Mouse (Mus musculus): ENCODE measurements around the gene Ccl11. TPM values are rescaled to one million over a fixed set of nuclear protein-coding genes. Genes with fewer than 3 reads are reported as not detected.
A peak's percentile ranks its signal among the peaks of the same experiment; 100 is the strongest.

Ccl11 gene
- polyA plus RNA-seq, 1 experiment from 2014 or later: 81.8 TPM

DNA sequence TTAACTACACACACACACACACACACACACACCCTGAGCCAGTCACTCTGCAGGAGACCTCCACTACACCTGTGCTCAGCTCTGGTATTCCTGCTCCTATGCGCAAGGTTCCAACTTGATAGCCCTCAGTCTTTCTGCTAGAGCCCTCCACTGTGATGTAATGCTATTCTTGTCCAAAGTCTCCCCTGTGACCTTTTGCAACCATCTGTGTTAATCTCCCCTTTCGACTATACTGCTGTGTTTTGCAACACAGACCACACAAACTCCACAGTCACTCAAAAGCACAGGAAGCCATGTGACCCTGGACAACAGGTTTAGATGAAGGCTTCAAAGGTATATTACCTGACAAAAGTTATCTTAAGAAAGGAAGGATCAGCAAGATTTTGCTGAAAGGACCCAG, 5.8 kb downstream of the Ccl11 start:
- Histone ChIP-seq H3K36me3 (no peaks in the 10 kb centered on the region), H3K4me3 (no peak overlapping the region), H3K9ac (no peak overlapping the region), H3K4me2 (no peak overlapping the region), H3K4me1 (no peaks in the 10 kb centered on the region), H3K9me3 (no peaks in the 10 kb centered on the region), H3K27me3 (no peaks in the 10 kb centered on the region), H3K27ac (no peak overlapping the region)
- 73% methylated on average over 2 of the region's 2 CpGs for whole genome bisulfite sequencing
- no peak for ATAC-seq (ENCODE audit: borderline replicate concordance, extremely low read depth, low FRiP score, low TSS enrichment)

DNA sequence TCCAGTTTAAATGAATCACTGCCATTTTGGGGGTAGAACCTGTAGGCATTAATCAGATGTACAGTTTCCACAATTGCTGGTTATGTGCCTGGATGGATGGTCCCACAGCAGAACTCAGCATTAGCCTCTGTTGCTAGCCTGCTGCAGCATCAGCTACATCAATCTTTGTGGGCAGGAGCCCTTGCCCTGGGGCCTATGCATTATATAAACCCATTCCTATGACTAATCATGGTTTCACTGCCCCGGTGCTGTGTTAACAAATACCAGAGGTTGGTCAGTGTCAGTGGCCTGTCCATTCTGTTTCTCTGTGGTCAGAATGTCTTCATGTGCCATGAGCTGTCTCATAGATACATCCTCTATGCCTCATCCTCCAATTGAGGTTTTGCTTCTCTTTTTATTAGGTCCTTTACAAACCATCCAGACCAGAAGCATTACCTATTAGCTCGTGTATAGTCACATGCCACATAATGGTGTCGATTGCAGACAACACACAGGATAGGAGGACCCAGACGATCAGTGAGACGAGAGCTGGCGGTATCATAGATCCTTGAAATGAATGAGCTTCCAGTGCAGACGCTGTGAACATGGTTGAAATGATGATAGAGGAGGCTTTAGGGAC, 9.4 kb downstream of the Ccl11 start:
- 71% methylated on average over 7 of the region's 7 CpGs for WGBS
- ATAC-seq (ENCODE audit: borderline replicate concordance, extremely low read depth, low FRiP score, low TSS enrichment): no peak
- H3K27ac ChIP-seq: no peak overlapping the region
- H3K4me3 ChIP-seq: no peak overlapping the region
- no peak overlapping the region for H3K9ac ChIP-seq
- H3K4me1 ChIP-seq: peaks cover 4% of the 10 kb centered on the region; the same call in 1 of the 2 replicates
- no peaks in the 10 kb centered on the region for H3K36me3 ChIP-seq
- H3K27me3 ChIP-seq: no peaks in the 10 kb centered on the region
- no peaks in the 10 kb centered on the region for H3K9me3 ChIP-seq
- H3K4me2 ChIP-seq: no peak overlapping the region

DNA sequence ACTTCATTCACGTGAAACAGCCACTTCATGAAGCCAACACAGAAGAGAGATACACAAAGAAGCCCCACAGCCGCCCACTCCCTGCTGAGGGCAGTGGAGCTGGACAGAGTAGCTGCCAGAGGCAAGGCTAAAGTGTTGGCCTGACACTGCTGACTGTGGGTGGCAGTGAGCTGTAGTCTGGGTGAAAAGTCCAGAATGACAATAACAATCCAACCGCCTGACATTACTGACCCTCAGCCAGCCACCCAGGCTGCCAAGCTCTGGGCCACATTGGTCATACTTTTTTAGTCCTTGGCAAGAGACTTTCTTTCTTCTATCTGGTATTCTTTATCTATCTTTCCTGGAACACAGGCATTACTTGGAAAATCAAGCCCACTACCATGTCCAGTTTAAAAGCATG, 13.5 kb downstream of the Ccl11 start:
- no peaks in the 10 kb centered on the region for H3K36me3 ChIP-seq
- no peak overlapping the region for H3K4me2 ChIP-seq
- H3K4me3 ChIP-seq: no peak overlapping the region
- 64% methylated on average over 3 of the region's 3 CpGs for WGBS
- ATAC-seq (ENCODE audit: borderline replicate concordance, extremely low read depth, low FRiP score, low TSS enrichment): no peak
- H3K27me3 ChIP-seq: no peaks in the 10 kb centered on the region
- H3K9me3 ChIP-seq: no peaks in the 10 kb centered on the region
- no peak overlapping the region for H3K27ac ChIP-seq
- H3K4me1 ChIP-seq: peaks cover 4% of the 10 kb centered on the region; the same call in 1 of the 2 replicates
- H3K9ac ChIP-seq: no peak overlapping the region

DNA sequence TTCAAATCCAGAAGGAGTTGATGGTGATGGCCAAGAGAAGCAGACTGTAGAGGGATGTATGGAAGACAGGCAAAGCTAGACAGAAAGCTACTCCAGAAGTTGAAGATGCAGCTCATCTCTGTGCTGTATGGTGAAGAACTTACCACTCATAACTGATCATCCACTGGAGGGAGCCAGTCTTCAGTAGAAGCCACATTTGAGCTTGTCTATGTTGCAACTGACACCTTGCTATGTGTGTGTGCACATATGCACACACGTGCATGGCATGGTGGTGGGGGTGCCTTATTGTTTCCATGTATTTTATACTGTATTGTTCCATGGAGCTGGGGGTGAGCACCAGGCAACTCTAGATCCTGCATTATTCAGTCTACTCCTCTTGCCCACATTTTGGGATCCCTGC, 14.8 kb downstream of the Ccl11 start:
- no peak overlapping the region for H3K4me3 ChIP-seq
- H3K4me2 ChIP-seq: no peak overlapping the region
- no peaks in the 10 kb centered on the region for H3K27me3 ChIP-seq
- H3K9ac ChIP-seq: no peak overlapping the region
- ATAC-seq (ENCODE audit: borderline replicate concordance, extremely low read depth, low FRiP score, low TSS enrichment): no peak
- H3K9me3 ChIP-seq: no peaks in the 10 kb centered on the region
- no peaks in the 10 kb centered on the region for H3K36me3 ChIP-seq
- no peak overlapping the region for H3K27ac ChIP-seq
- H3K4me1 ChIP-seq: peaks cover 4% of the 10 kb centered on the region; the same call in 1 of the 2 replicates
- WGBS: 63% methylated on average over 1 of the region's 1 CpGs

DNA sequence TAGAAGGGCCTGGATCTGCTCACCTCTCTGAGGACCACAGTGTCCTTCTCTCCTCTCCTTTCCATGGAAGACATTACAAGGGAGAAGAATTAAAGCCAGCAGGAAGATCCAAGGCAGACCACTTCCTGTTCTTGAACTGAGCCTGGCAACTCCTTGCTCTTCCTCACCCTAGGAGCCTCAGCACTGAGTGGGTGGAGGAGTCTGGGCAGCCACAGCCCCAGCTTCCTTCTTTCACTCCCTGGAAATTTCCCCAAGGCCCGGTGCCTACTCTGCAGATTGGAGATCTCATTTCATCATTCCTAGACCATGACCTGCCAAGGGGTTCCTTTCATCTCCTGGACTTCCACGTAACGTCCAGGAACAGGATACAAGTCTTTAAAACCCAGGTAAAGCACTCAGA, 15.4 kb downstream of the Ccl11 start:
- Histone ChIP-seq H3K4me1 (peaks cover 4% of the 10 kb centered on the region; the same call in 1 of the 2 replicates), H3K9me3 (no peaks in the 10 kb centered on the region), H3K9ac (no peak overlapping the region), H3K4me3 (no peak overlapping the region), H3K36me3 (no peaks in the 10 kb centered on the region), H3K4me2 (no peak overlapping the region), H3K27me3 (no peaks in the 10 kb centered on the region), H3K27ac (no peak overlapping the region)
- ATAC-seq (ENCODE audit: borderline replicate concordance, extremely low read depth, low FRiP score, low TSS enrichment): no peak
- WGBS: 81% methylated on average over 3 of the region's 3 CpGs

DNA sequence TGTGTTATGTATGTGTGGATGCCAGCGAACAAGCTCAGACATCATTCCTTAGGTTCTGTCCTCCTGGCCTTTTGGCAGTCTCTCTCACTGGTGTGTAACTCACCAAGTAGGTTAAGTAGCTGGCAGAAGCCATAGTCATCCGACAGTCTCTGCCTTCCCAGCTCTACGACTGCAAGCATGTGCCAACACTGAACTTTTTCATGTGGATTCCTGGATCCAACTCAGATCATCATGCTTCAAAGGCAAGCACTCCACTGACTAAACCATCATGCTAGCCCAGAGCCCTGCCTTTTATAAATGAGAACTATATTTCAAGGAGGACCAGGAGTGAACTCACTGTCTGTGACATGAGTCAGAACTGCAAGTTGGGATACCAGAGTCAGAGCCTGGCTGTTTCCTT, 16.1 kb downstream of the Ccl11 start:
- Histone ChIP-seq H3K9ac (no peak overlapping the region), H3K9me3 (no peaks in the 10 kb centered on the region), H3K4me2 (no peak overlapping the region), H3K4me3 (no peak overlapping the region), H3K27me3 (no peaks in the 10 kb centered on the region), H3K27ac (no peak overlapping the region), H3K4me1 (peaks cover 4% of the 10 kb centered on the region; the same call in 1 of the 2 replicates), H3K36me3 (no peaks in the 10 kb centered on the region)
- no peak for ATAC-seq (ENCODE audit: borderline replicate concordance, extremely low read depth, low FRiP score, low TSS enrichment)
- 69% methylated on average over 3 of the region's 3 CpGs for WGBS

DNA sequence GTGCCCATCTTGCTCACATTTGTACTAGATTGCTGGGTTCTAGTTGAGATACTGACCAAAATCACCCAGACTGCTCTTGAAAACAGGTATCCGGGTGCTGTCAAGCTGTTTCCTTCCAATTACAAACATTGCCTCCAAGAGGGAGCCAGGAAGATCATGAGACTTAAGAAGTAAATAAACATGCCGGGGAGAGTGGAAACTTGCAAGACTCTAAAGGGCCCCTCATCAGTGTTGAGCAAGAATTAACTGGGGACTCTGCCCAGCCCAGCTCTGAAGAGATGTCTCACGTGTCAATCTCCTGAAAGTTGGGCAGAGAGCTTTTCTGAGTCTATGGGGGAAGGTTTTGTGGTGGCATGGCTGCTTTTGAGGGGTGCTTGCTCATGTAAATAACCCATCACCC, 19.4 kb downstream of the Ccl11 start:
- Histone ChIP-seq H3K27ac (no peak overlapping the region), H3K4me1 (no peaks in the 10 kb centered on the region), H3K27me3 (no peaks in the 10 kb centered on the region), H3K36me3 (no peaks in the 10 kb centered on the region), H3K9ac (no peak overlapping the region), H3K4me3 (no peak overlapping the region), H3K4me2 (no peak overlapping the region), H3K9me3 (no peaks in the 10 kb centered on the region)
- 37% methylated on average over 3 of the region's 3 CpGs for WGBS
- no peak for ATAC-seq (ENCODE audit: borderline replicate concordance, extremely low read depth, low FRiP score, low TSS enrichment)

DNA sequence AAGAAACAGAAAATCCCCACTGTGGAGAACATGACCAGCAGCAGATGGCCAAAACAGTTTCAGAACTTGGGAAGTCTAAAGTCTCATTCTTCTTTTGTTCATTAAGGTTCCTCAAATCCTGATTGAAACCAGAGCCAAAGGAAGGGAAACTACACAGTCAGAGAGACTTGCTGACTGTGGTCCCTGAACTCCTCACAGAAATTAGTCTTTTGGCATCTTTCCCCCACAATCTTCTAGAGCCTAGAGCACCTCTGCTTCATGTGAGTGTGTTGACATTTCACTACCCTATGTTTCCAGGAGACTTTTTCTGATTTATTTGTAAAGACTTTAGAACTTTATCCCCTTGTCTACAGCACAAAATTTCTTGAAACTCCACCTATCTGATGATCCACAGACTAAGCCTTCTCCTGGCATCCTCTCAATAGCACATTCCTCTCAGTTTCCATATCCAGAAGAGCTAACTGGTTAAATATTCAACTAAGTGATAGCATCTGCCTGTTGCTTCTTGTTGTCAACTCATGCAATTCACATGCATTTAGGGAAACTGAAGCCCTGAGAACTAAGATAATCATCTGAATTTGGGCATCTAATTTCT, 20.6 kb downstream of the Ccl11 start:
- H3K4me3 ChIP-seq: no peak overlapping the region
- no peak overlapping the region for H3K4me2 ChIP-seq
- no peaks in the 10 kb centered on the region for H3K36me3 ChIP-seq
- H3K9ac ChIP-seq: no peak overlapping the region
- no peaks in the 10 kb centered on the region for H3K27me3 ChIP-seq
- H3K4me1 ChIP-seq: no peaks in the 10 kb centered on the region
- H3K27ac ChIP-seq: no peak overlapping the region
- no peaks in the 10 kb centered on the region for H3K9me3 ChIP-seq
- no peak for ATAC-seq (ENCODE audit: borderline replicate concordance, extremely low read depth, low FRiP score, low TSS enrichment)

DNA sequence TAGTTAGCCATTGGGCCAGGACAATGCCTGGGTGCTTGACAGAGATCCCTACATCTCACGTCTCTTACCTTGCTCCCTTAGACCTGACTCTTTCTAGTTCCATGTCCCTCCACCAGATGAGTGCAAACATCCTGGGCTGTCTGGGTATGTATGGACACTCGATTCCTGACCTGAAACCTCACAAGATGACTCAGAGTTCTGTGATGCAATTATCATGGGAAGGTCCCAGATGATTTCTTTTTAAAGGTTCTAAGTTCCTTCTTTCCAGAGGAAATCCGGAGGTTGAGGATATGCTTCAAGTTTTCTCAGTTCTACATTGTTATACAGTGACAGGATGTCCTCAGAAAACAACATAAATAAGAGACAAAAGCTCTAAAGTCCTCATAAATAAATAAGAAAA, 23.2 kb downstream of the Ccl11 start:
- 61% methylated on average over 3 of the region's 3 CpGs for WGBS
- Histone ChIP-seq H3K9me3 (no peaks in the 10 kb centered on the region), H3K36me3 (no peaks in the 10 kb centered on the region), H3K9ac (no peak overlapping the region), H3K4me3 (no peak overlapping the region), H3K27ac (no peak overlapping the region), H3K27me3 (no peaks in the 10 kb centered on the region), H3K4me1 (no peaks in the 10 kb centered on the region), H3K4me2 (no peak overlapping the region)
- no peak for ATAC-seq (ENCODE audit: borderline replicate concordance, extremely low read depth, low FRiP score, low TSS enrichment)

DNA sequence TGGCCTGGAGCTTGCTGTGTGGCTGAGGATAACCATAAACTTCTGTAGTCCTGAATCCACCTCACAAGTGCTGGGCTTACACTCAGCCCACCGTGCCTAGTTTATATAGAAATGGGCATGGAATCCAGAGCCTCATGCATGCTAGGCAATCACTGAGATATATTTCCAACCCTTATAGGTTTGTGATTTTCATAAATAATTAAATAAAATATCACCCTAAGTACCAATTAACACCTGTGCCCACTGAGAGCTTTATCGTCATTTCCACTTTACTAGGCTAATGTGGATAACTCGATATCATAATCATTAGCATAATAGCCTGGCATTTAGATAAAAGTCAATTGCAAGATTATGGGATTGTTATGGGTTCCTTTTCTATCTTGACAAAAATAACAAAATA, 26.7 kb downstream of the Ccl11 start:
- Histone ChIP-seq H3K4me3 (no peak overlapping the region), H3K4me1 (no peaks in the 10 kb centered on the region), H3K4me2 (no peak overlapping the region), H3K36me3 (no peaks in the 10 kb centered on the region), H3K9ac (no peak overlapping the region), H3K9me3 (no peaks in the 10 kb centered on the region), H3K27me3 (no peaks in the 10 kb centered on the region), H3K27ac (no peak overlapping the region)
- ATAC-seq (ENCODE audit: borderline replicate concordance, extremely low read depth, low FRiP score, low TSS enrichment): no peak
- 91% methylated on average over 3 of the region's 3 CpGs for WGBS

DNA sequence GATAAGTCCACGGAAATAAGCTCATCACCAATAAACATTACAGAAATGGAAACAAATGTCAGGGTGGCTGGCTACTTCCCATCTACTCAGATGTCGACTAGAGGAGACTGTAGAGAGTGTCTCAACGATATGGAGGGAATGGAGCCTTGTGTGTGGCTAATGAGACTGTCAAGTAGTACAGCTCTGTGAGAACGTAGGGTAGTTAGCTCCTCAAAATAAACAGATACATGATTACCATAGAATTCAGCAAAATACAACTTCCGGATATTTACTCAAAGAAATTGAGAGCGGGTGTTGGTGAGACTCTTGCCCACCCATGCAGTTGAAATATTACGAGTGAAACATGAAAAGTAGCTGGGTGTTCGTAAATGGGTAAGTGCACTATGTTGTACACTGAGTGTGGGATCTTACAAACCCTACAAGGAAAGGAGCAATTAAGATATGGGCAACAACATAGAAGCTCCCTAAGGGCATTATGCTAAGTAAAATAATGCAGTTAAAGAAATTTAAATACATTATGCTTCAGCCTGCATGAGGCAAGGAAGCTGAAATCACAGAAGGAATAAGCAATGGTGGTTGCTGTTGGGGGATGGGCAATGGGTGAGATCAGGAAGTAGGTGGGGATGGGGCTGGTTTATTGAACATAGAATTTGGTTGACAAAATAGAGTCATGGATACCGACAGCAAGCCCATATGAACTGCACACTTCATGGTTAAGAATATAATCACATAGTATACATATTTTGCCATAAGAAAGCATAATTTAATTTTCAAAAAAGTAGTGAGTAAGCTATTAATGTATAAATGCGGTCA, 42.1 kb downstream of the Ccl11 start:
- H3K9ac ChIP-seq: no peak overlapping the region
- no peak overlapping the region for H3K4me2 ChIP-seq
- 46% methylated on average over 10 of the region's 10 CpGs for WGBS
- H3K36me3 ChIP-seq: no peaks in the 10 kb centered on the region
- H3K4me3 ChIP-seq: no peak overlapping the region
- no peaks in the 10 kb centered on the region for H3K4me1 ChIP-seq
- H3K9me3 ChIP-seq: no peaks in the 10 kb centered on the region
- peak; percentile 96 for ATAC-seq (ENCODE audit: borderline replicate concordance, extremely low read depth, low FRiP score, low TSS enrichment)
- peak overlapping the region; percentile 60 for H3K27ac ChIP-seq
- no peaks in the 10 kb centered on the region for H3K27me3 ChIP-seq

DNA sequence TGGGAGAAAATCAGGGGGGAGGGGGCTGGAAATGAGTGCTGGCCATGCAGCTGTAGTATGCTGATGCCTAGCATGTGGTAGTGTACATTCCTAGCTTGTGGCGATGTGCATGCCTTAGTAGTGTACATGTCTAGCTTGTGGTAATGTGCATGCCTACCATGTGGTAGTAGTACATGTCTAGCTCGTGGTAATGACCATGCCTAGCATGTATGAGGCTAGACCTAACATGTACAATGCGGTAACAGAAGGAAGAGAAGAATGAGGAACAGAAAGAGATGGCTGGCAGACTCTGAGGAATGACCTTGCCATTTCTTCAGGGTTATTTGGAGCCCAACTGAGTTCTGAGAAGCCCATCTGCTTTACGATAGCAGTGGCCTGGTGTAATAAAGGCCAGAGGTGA, 43.5 kb downstream of the Ccl11 start:
- H3K36me3 ChIP-seq: no peaks in the 10 kb centered on the region
- no peak overlapping the region for H3K9ac ChIP-seq
- no peaks in the 10 kb centered on the region for H3K27me3 ChIP-seq
- H3K4me2 ChIP-seq: no peak overlapping the region
- H3K9me3 ChIP-seq: no peaks in the 10 kb centered on the region
- WGBS: 84% methylated on average over 4 of the region's 4 CpGs
- ATAC-seq (ENCODE audit: borderline replicate concordance, extremely low read depth, low FRiP score, low TSS enrichment): no peak
- no peaks in the 10 kb centered on the region for H3K4me1 ChIP-seq
- H3K27ac ChIP-seq: no peak overlapping the region; the same call in 1 of the 2 replicates
- H3K4me3 ChIP-seq: no peak overlapping the region

Measured in lung, embryonic 15.5 days (tissue).